Mouse (Mus musculus): ENCODE data around the gene Triml2. TPM values are rescaled to one million over a fixed set of nuclear protein-coding genes. Genes with fewer than 3 reads are reported as not detected.

Gene Triml2
- total RNA-seq (2021), result not detected

- DNase-seq, result no peak
Measured at GRCm38 (mm10) chr8:43180054-43180690, at the start of gene Triml2. Gene Triml2 (plus strand): TSS chr8:43180541.

GRCm38 (mm10) chr8:43141386-43141785 lies 39.0 kb upstream of the Triml2 start, which contains the start of gene Triml1:
Gene Triml1 (minus strand): TSS chr8:43141486.
- intact Hi-C loops (cut with DNase I), result no loop called here
- no peak for DNase-seq

More at GRCm38 (mm10) chr8:43180054-43180690, at the start of gene Triml2:
- intact Hi-C loops (cut with DNase I), result no loop called here

- DNase-seq, result no peak
- intact Hi-C loops (cut with DNase I), result no loop called here
Measured at GRCm38 (mm10) chr8:43149307-43149706, 31.0 kb upstream of the Triml2 start.

- intact Hi-C loops (cut with DNase I), result no loop called here
- no peak for DNase-seq
Measured at GRCm38 (mm10) chr8:43163255-43163654, 17.1 kb upstream of the Triml2 start.

- intact Hi-C loops (cut with DNase I), result no loop called here
- no peak for DNase-seq
Measured at GRCm38 (mm10) chr8:43164453-43164852, 15.9 kb upstream of the Triml2 start.

- no peak for DNase-seq
- intact Hi-C loops (cut with DNase I), result loop anchor here (5.0 kb wide), 1 partner anchor 1061 kb away; no protein-coding TSS in a partner anchor
Measured at GRCm38 (mm10) chr8:43168083-43168482, 12.3 kb upstream of the Triml2 start.

- intact Hi-C loops (cut with DNase I), result loop anchor here (5.0 kb wide), 1 partner anchor 1062 kb away; no protein-coding TSS in a partner anchor
- DNase-seq, result no peak
Measured at GRCm38 (mm10) chr8:43169249-43169755, 11.0 kb upstream of the Triml2 start.

- no peak for DNase-seq
- intact Hi-C loops (cut with DNase I), result no loop called here
Measured at GRCm38 (mm10) chr8:43176766-43177486, 3.4 kb upstream of the Triml2 start.

- peak; percentile 6 for DNase-seq
- intact Hi-C loops (cut with DNase I), result no loop called here
Measured at GRCm38 (mm10) chr8:43178263-43178662, 2.1 kb upstream of the Triml2 start.

- no peak for DNase-seq
- intact Hi-C loops (cut with DNase I), result no loop called here
Measured at GRCm38 (mm10) chr8:43179189-43179588, 1.2 kb upstream of the Triml2 start.

- intact Hi-C loops (cut with DNase I), result no loop called here
- DNase-seq, result no peak
Measured at GRCm38 (mm10) chr8:43182281-43182680, 1.9 kb downstream of the Triml2 start.

GRCm38 (mm10) chr8:43215554-43215953 lies 35.2 kb downstream of the Triml2 start:
- DNase-seq, result no peak
- intact Hi-C loops (cut with DNase I), result no loop called here

GRCm38 (mm10) chr8:43243326-43243725 lies 63.0 kb downstream of the Triml2 start:
- intact Hi-C loops (cut with DNase I), result no loop called here
- DNase-seq, result no peak

Other genes starting within 250 kb of the Triml2 start
- gene Triml1, start 39.1 kb upstream of the Triml2 start, total RNA-seq (2021), result not detected
- gene Zfp42, start 126.4 kb downstream of the Triml2 start, total RNA-seq (2021), result not detected

Data from left cerebral cortex, postnatal 4 days (tissue).